Mouse (Mus musculus) MEL (cell line): ENCODE results near the gene Neo1. TPM values are rescaled to one million over a fixed set of nuclear protein-coding genes. Genes with fewer than 3 reads are reported as not detected.

ENCODE experiments used
- DNase-seq: peaks from one replicate; pipeline ENCODE4 v3.0.0; 2011; ENCODE audit warnings: low read depth, low spot score
- H3K27ac ChIP-seq: 2 replicates; pipeline ENCODE4 v1.5.1; 2012; ENCODE audit warnings: low read depth, mild to moderate bottlenecking, control low read depth, low read length, moderate library complexity; ENCODE audit not compliant: control insufficient read depth
- H3K27me3 ChIP-seq, 2 experiments: fragments of 150-350 bp in 1 of 2; sonication (generic) in 1 of 2; 2 replicates each; pipeline ENCODE4 v1.6.1; 2012; ENCODE audit warnings: low read length in 2 of 2, mild to moderate bottlenecking in 2 of 2, improper control_type of control experiment in 1 of 2, moderate library complexity in 1 of 2; ENCODE audit not compliant: insufficient read depth in 2 of 2, control insufficient read depth in 1 of 2
- H3K36me3 ChIP-seq, 2 experiments: 2 replicates each; pipeline ENCODE4 v1.6.1; 2012 to 2014; ENCODE audit warnings: low read length in 2 of 2, improper control_type of control experiment in 1 of 2, inconsistent platforms in 1 of 2, mild to moderate bottlenecking in 1 of 2; ENCODE audit not compliant: insufficient read depth in 2 of 2, control insufficient read depth in 1 of 2
- H3K4me1 ChIP-seq, 2 experiments: fragments of 150-350 bp in 1 of 2; sonication (generic) in 1 of 2; 2 replicates each; pipeline ENCODE4 v1.6.1; 2012; ENCODE audit warnings: low read length in 2 of 2, improper control_type of control experiment in 1 of 2, mild to moderate bottlenecking in 1 of 2; ENCODE audit not compliant: insufficient read depth in 2 of 2, control insufficient read depth in 1 of 2
- H3K4me3 ChIP-seq, 2 experiments: fragments of 150-350 bp in 1 of 2; sonication (generic) in 1 of 2; 2 replicates each; pipeline ENCODE4 v1.5.1; 2012; ENCODE audit warnings: low read depth in 2 of 2, low read length in 2 of 2, mild to moderate bottlenecking in 2 of 2, moderate library complexity in 2 of 2, control low read depth in 1 of 2, improper control_type of control experiment in 1 of 2; ENCODE audit not compliant: control insufficient read depth in 1 of 2, insufficient read depth in 1 of 2
- H3K79me2 ChIP-seq: 2 replicates; pipeline ENCODE4 v1.6.1; 2012; ENCODE audit warnings: mild to moderate bottlenecking, low read length, moderate library complexity; ENCODE audit not compliant: control insufficient read depth, poor library complexity, insufficient read depth
- H3K9ac ChIP-seq: 2 replicates; pipeline ENCODE4 v1.6.1; 2012; ENCODE audit warnings: low read depth, mild to moderate bottlenecking, control low read depth, low read length, moderate library complexity; ENCODE audit not compliant: control insufficient read depth, poor library complexity, severe bottlenecking
- H3K9me3 ChIP-seq: fragments of 150-350 bp; sonication (generic); replicated peaks from 2 replicates; pipeline ENCODE4 v1.6.1; 2012; ENCODE audit warnings: mild to moderate bottlenecking, low read length, improper control_type of control experiment, moderate library complexity; ENCODE audit not compliant: insufficient read depth
- CHD1 ChIP-seq: IDR thresholded peaks from 2 replicates; pipeline ENCODE4 v1.6.1; 2012; ENCODE audit warnings: low read depth, mild to moderate bottlenecking, inconsistent platforms, low read length, improper control_type of control experiment
- EP300 ChIP-seq, 2 experiments: IDR thresholded peaks; 2 replicates each; pipeline ENCODE4 v1.6.1; 2011; ENCODE audit warnings: improper control_type of control experiment in 2 of 2, low read length in 2 of 2, low read depth in 1 of 2, mild to moderate bottlenecking in 1 of 2
- GATA1 ChIP-seq: IDR thresholded peaks from 2 replicates; pipeline ENCODE4 v1.6.1; 2011; ENCODE audit warnings: low read depth, low read length, improper control_type of control experiment
- KAT2A ChIP-seq: conservative IDR thresholded peaks from 2 replicates; pipeline ENCODE4 v1.6.1; 2012; ENCODE audit warnings: low read depth, low read length, improper control_type of control experiment, inconsistent platforms
- MEF2A ChIP-seq: IDR thresholded peaks from 2 replicates; pipeline ENCODE4 v1.6.1; 2014; ENCODE audit warnings: low read depth, mild to moderate bottlenecking, inconsistent platforms, low read length, improper control_type of control experiment; ENCODE audit not compliant: poor library complexity, insufficient replicate concordance, severe bottlenecking; ENCODE audit errors: extremely low read depth
- MYB ChIP-seq: IDR thresholded peaks from 2 replicates; pipeline ENCODE4 v1.6.1; 2011; ENCODE audit warnings: mild to moderate bottlenecking, low read depth, low read length, improper control_type of control experiment
- NELFE ChIP-seq: IDR thresholded peaks from 2 replicates; pipeline ENCODE4 v1.6.1; 2011; ENCODE audit warnings: low read depth, low read length, improper control_type of control experiment
- POLR2A ChIP-seq, 2 experiments: IDR thresholded peaks; 2 replicates each; pipeline ENCODE4 v1.6.1; 2011 to 2012; ENCODE audit warnings: low read length in 2 of 2, mild to moderate bottlenecking in 2 of 2, control low read depth in 1 of 2, improper control_type of control experiment in 1 of 2, low read depth in 1 of 2, moderate library complexity in 1 of 2; ENCODE audit not compliant: control insufficient read depth in 1 of 2, insufficient read depth in 1 of 2, poor library complexity in 1 of 2
- POLR2AphosphoS2 ChIP-seq: IDR thresholded peaks from 2 replicates; pipeline ENCODE4 v1.6.1; 2011; ENCODE audit warnings: low read length, improper control_type of control experiment
- TCF12 ChIP-seq: IDR thresholded peaks from 2 replicates; pipeline ENCODE4 v1.6.1; 2014; ENCODE audit warnings: low read depth, mild to moderate bottlenecking, inconsistent platforms, low read length, improper control_type of control experiment, moderate library complexity
- USF2 ChIP-seq, 2 experiments: IDR thresholded peaks; 2 replicates each; pipeline ENCODE4 v1.6.1; 2011 to 2012; ENCODE audit warnings: improper control_type of control experiment in 2 of 2, low read length in 2 of 2, borderline replicate concordance in 1 of 2, inconsistent platforms in 1 of 2, low read depth in 1 of 2, mild to moderate bottlenecking in 1 of 2; ENCODE audit not compliant: insufficient read depth in 1 of 2
- polyA plus RNA-seq, 2 experiments: library from polyadenylated mRNA; stranded (reverse) in 1 of 2; unstranded in 1 of 2; fragments of >175 nt in 1 of 2; fragments of >200 nt in 1 of 2; gene quantifications; 2 replicates each; pipeline versions ENCODE4 v1.2.1 to v1.2.4; 2012; ENCODE audit warnings: low replicate concordance in 2 of 2, low read depth in 1 of 2; ENCODE audit not compliant: insufficient read length in 2 of 2, insufficient read depth in 1 of 2, missing spikeins in 1 of 2
- total RNA-seq: library from RNA; depleted of rRNA; stranded (reverse); fragments of 300-350 nt; gene quantifications from 2 replicates; pipeline ENCODE4 v1.2.3, GENCODE M21; 2012

The Neo1 gene
- total and polyA plus RNA-seq, 3 experiments = 0.04 to 0.08 TPM; not detected in 1

DNA sequence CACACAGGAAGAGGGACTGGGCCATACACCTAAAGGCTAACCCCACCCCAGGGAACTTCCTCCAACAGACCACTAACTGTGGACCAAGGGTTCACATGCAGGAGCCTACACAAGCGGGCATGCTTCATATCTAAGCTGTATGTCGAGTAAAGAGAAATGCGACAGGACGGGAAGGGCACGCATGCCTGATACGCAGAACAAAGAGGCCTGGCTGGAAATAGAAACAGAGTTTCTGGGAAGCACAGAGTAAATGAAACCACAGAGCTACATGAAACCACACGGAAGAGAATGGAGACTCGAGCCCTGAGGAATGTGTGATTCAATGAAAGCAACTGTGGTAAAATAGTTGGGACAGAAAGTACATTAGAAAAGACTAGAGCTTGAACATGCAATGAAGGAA, 145.3 kb downstream of the Neo1 start:
- no peak overlapping the region for H3K27ac ChIP-seq
- TF ChIP-seq MYB = no peak
- TF ChIP-seq POLR2A (IDR thresholded peaks at IDR 0.05; ENCODE audit: control insufficient read depth in 1 of 2, insufficient read depth in 1 of 2, low read depth in 1 of 2, low read length in 2 of 2, poor library complexity in 1 of 2) = no peak
- no peak for TF ChIP-seq USF2 (IDR thresholded peaks at IDR 0.05; ENCODE audit: borderline replicate concordance in 1 of 2, insufficient read depth in 1 of 2, low read depth in 1 of 2, low read length in 2 of 2)
- no peaks in the 10 kb centered on the region for H3K9me3 ChIP-seq
- no peaks in the 10 kb centered on the region for H3K79me2 ChIP-seq
- no peaks in the 10 kb centered on the region for H3K4me1 ChIP-seq
- H3K9ac ChIP-seq = no peak overlapping the region
- no peak for DNase-seq
- H3K4me3 ChIP-seq = no peak overlapping the region
- peaks cover 5 to 7% of the 10 kb centered on the region in 2 experiments for H3K27me3 ChIP-seq
- no peaks in the 10 kb centered on the region for H3K36me3 ChIP-seq

DNA sequence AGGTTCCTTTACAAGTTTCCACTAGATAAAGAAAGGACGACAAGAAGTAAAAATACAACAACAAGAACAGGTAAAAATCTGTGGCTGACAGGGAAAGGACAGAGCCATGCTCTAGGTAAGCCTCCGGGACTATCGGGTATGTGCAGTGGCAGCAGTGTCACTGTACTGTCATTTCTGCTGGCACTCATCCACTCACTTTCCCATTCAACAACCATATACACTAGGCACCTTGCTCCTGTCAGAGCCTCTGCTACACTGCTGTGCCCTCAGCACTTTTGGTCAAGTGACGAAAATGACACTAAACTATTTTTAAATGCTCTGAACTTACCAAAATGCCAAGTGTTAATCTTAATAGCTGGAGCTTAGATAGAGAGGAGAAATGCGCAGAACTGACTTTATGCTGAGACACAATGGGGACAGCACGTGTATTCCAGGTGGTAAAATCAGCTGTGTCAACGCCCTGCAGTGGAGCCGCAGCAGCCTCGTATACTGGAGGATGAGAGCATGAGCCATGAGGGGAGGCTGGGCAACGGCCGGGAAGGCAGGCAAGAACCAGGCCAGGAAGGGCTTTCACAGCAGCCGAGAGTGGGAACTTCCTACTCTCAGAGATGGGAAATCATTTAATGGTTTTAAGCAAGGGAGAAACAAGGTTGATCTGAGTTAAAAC, 146.3 kb downstream of the Neo1 start:
- no peaks in the 10 kb centered on the region for H3K4me1 ChIP-seq
- H3K27ac ChIP-seq = no peak overlapping the region
- DNase-seq = no peak
- no peak overlapping the region for H3K9ac ChIP-seq
- no peaks in the 10 kb centered on the region for H3K79me2 ChIP-seq
- no peaks in the 10 kb centered on the region for H3K36me3 ChIP-seq
- TF ChIP-seq KAT2A (no peak), USF2 (IDR thresholded peaks at IDR 0.05; ENCODE audit: borderline replicate concordance in 1 of 2, insufficient read depth in 1 of 2, low read depth in 1 of 2, low read length in 2 of 2) (no peak), POLR2AphosphoS2 (no peak), CHD1 (no peak), GATA1 (no peak)
- TF ChIP-seq, all 39 proteins: peak for 0
- Histone ChIP-seq H3K9me3 (no peaks in the 10 kb centered on the region), H3K27me3 (peaks cover 4% of the 10 kb centered on the region in 2 experiments; a peak in 3 of 4 replicates), H3K4me3 (no peak overlapping the region)

DNA sequence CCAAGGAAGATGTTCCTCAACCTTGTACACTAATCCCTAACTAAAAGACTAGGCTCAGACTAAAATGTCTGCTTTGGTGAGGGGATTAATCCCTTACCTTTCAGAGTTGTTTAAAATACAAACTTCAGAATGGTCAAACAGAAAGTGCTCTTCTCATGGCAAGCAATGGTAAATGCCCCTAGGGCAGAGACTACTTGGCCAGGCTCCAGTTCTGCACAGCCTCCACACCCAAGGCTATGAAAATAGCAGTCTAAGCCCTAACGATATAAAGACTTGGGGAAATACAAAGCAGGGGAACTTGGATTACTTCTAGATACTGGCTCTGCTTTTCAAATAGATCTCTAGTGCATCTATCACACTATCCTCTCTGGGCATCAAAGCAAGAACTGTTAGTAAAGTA, 153.6 kb downstream of the Neo1 start:
- Histone ChIP-seq H3K27me3 (peaks cover 3 to 12% of the 10 kb centered on the region in 2 experiments), H3K4me3 (no peak overlapping the region), H3K79me2 (no peaks in the 10 kb centered on the region), H3K36me3 (no peaks in the 10 kb centered on the region), H3K4me1 (no peaks in the 10 kb centered on the region), H3K9ac (no peak overlapping the region), H3K9me3 (no peaks in the 10 kb centered on the region), H3K27ac (no peak overlapping the region)
- DNase-seq = no peak
- TF ChIP-seq EP300 (IDR thresholded peaks at IDR 0.05; ENCODE audit: low read depth in 1 of 2, low read length in 2 of 2) = no peak
- TF ChIP-seq, all 39 proteins: peak for 0

DNA sequence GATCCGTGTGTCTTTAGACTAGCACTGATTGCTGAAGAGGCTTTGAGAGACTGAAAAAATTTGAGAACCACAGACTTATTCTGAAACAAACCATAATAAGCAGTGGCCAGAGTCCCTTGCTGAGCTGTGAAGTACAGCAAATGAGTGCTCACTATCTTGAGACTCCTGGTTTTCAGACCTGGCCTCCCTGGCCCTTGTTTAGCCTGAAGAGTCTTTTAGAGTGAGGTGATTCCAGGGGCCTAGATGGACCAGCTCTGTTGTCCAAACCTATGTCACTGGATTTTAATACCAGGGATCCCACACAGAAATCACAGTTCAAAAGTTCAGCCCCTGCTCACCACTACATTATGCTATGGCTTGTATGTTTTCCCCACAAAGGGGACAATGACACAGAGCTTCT, 156.4 kb downstream of the Neo1 start:
- Histone ChIP-seq H3K9me3 (no peaks in the 10 kb centered on the region), H3K4me1 (no peaks in the 10 kb centered on the region), H3K36me3 (no peaks in the 10 kb centered on the region), H3K79me2 (no peaks in the 10 kb centered on the region), H3K27ac (no peak overlapping the region), H3K9ac (no peak overlapping the region), H3K27me3 (peaks cover 10% of the 10 kb centered on the region in 2 experiments), H3K4me3 (no peak overlapping the region)
- TF ChIP-seq NELFE (no peak), CHD1 (no peak), MEF2A (no peak), MYB (no peak), TCF12 (no peak)
- no peak for DNase-seq
